Mouse (Mus musculus) retina, postnatal 1 day (tissue): ENCODE data around the gene Naxd.
"Not testable (repeated sequence)": the region's sequence is repeated elsewhere in the genome, so short reads cannot be mapped to it uniquely, and the experiment has no call there.

ENCODE experiments used
- DNase-seq: peaks from one replicate; pipeline ENCODE4 v3.0.0-alpha.2; 2012

The Naxd gene

DNA sequence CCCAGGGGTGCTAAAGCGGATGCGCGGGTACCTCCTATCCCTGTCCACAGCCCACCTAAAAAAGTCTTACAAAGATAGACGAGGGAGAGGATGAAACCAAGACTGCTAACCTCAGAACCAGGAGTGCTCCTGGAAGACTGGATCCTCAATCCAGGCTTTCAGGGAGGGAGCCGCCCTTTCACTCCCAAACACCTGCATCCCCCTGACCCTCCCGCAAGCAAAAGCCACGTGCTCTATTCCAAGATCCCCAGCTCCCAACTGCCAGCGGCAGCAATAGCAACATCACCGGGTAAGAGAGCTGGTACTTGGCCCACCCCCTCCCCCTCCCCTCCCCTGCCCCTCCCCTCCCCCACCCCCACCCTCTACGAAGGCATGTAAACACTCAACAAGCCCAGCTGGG is 21.9 kb upstream of the Naxd start:
- no peak for DNase-seq

DNA sequence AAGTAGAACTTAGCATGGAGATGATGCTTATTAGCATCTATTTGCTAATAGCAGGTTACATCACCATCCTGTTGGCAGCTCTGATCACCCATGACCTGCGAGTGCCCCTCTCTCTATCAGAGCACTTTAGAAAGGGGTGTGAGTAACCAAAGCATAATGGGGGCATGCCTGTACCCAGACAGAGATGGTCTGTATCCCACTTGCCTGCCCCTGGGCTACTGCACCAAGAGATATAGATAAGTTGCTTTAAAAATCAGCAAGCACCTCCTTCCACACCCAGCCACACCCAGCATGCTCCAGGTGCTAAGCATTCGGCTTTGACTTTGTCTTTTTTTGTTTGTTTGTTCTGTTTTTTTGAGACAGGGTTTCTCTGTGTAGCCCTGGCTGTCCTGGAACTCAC is 21.4 kb upstream of the Naxd start:
- no peak for DNase-seq

DNA sequence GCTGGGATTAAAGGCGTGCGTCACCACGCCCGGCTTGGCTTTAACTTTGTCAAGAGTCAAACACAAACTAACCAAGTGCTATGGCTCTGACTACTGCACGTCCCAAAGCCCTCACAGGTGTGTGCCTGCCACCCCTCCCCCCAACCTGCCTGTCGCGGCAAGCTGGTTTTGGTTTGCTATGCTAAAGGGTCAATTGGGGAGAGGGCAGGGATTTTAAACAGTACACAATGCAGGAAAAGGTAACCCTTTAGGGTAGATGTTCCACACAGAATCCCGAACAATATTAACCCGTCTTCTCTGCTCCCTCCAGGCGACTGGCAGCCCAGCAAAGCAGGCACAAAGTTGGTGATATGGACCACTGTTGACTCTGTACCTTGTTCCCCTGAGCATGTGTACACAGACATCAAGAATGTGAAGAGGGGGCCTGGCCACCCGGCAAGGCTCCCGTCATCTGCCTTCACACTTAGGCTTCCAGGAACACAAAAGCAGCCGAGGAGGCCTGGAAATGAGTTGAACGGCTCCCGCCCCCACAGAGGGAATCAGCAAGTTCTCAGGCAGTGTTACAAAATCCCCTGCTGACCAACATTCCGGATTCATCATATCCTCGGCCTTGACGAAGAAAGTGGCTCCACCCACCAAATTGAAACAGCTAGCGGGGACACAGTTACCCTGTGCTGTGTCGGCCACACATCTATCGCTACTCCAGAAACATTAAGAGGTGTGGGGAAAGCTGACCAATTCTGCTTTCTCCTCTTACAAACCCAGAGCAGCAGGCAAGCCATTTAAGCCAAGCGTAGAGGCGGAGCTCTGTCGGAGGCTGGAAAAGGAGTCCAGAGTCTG is 20.7 kb upstream of the Naxd start:
- peak; percentile 54 for DNase-seq

DNA sequence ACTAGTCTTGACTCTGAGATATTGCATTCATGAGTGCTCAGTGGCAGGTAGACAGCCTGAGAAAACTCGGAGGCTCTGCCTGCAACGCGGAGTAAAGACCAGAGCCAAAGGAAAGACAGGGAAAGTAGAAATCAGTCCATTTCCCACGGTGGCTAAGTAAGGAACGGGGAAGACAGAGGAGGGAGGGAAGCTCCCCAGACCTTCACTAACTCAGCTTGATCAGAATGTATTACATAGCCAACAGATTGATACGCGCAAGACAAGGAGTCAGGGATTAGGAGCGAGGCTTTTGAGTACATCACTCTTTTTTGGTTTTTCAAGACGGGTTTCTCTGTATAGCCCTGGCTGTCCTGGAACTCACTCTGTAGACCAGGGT is 20.1 kb upstream of the Naxd start:
- no peak for DNase-seq

DNA sequence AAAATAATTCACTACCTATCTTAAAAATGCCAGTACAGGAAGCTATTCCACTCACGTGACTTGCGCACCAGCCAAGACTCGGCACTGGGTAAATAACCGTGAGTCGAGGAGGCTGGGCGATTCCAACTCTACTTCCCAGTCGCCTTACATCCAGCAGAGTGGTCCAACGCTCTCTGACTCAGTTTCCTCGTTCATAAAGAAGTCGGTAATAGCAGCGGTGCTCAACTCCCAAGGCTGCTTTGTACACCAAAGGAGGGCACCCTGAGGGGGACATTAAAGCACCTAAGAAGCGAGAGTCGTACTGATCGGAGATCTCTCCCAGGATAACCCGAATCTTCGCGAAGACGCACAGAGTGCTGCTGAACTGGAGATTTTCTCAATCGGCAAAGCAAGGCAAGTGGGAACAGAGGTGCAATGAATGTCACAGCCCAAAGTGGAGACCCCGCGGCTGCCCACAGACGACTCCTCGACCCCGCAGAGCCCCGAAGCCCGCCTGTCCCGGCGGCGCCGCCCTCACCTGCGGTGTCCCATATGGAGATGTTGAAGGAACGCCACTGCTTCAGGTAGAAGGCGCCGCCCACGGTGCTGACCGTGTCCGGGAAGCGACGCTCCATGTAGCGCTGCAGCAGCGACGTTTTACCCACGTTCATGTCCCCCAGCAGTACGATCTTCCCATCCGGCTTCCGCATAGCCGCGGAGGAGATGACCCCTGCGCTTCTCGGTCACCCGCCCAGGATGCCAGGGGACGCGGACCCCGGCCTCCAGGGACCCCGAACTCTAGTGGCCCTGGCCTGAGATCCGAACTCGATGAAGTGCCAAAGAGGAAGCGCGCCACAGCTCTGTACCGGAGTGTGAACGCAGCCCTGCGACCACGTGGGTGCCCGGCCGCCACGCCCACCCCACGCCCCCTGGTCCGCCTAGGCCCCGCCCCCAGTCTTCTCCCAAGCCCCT is 19.2 kb upstream of the Naxd start, which contains the start of gene Rab20:
Rab20 (minus strand) TSS at position 900 of the 951 bp plus-strand sequence.
- peak; percentile 76 for DNase-seq

DNA sequence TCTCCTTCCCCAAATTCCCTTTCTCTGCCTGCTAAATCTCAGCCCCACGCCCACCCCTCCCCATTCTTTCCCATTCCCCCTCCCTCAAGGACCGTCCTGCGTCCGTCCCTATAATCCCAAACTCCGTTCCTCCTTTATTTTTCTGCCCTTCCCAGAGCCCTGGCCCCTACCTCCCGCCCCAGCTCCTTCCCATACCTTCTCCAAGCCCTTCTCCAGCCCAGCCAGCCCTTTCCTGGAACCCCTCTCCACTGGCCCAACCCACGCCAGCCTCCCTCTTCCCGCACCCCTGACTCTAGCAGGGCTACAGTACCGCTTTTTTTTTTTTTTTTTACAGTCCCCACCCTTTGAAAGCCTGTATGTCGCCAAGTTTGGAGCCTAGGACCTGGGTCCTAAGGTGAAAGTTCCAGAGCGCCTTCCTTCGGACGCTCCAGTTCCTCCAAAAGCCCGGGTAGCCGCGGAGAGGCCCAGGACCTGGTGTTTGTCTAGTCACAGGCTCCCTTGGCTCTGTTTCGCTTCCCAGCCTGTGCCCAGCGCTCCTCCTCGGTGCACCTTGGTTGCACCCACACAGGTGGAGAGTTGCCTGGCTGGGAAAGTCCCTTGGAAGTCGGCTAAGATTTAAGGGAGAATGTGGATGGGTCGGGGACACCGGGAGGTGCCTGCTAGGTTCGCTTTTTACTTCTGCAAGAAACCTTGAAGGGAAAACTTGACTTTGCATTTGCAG is 18.3 kb upstream of the Naxd start:
- no peak for DNase-seq

DNA sequence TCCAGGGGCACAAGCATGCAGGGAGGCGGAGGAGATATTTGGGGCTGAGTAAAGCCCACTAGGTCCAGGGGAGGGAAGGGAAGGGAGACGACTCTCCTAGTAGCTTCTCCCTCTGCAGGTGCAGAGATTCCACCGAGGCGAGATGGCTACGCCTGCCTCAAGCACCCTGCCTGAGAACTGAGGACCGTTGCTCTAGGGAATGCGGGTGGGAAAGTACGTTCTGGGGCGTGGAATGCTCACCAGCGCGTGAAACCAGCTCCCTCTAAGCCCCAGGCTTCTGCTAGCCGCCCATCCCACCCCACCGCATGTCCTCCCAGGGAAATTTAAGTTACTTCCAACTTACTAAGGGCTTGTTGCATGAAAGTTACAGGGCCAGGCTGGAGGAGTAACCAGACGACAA is 17.7 kb upstream of the Naxd start:
- DNase-seq: peak; percentile 44

DNA sequence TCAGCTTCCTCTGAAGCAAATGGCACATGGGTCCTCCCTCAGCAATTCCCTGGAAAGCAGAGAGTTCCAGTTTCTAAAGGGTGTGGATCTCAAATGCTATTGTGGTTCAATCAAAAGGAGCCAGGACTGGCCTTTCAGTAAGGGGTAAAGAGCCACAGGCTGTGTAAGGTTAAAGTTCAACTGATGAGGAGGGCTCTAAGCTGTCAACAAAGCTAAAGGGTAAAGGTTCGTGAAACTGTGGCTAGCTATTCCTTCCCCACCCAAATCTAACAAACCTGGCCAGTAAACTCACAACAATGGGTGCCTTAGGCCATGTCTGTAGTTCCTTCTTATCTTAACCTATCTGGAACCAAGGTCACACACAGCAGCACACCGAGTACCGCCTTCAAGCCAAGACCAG is 15.4 kb upstream of the Naxd start:
- no peak for DNase-seq

DNA sequence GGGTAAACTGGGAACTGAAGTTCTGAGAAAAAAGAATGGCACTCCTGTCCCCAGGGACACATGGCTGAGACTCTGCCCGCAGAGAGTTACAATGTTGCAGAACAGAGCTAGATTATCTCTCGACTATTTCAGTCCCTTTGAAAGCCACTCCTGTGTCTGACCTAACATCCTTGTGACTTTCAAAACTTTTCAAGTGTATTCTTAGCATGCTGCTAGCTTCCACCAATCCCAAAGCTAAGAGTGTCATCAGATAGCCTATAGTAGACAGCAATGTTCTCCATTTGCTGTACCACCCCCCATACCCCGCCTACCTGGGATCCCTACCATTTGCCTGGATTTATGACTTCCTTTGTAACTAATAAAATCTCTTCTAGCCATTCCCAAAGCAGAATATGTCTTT is 14.8 kb upstream of the Naxd start:
- no peak for DNase-seq

DNA sequence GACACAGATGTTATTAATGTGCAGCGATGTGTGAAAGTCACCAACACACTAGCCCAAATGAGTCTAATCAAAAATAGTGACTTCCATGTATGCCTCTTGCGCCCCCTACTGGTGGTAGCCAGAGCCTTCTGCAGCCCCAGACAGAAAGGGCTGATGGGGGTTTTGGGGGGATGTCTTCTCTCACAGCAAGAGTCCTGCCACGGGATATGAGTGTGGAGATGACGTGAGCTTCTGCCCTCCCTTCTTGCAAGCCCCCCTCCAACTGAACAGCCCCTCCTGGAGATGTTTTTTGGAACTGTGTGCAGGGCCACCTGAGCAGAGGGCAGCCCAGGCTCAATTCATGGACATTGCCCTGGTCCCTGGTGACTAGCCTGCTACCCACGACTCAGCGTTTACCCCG is 11.2 kb upstream of the Naxd start:
- peak; percentile 88 for DNase-seq

DNA sequence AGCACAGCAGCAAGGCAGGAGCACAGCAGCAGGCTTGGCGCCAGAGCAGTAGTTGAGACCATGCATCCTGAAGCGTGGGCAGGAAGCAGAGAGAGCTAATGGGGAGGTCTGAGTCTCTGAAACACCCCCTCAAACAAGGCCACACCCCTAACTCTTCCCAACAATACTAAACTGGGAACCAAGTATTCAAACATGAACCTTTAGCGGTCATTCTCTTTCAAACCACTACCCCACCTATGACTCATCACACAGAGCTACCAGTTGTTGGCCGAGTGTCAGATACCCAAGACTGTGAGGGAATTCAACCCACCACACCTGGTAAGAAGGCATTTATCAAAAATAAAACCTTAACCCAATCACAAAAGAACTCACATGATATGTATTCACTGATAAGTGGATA is 10.1 kb upstream of the Naxd start:
- no peak for DNase-seq

DNA sequence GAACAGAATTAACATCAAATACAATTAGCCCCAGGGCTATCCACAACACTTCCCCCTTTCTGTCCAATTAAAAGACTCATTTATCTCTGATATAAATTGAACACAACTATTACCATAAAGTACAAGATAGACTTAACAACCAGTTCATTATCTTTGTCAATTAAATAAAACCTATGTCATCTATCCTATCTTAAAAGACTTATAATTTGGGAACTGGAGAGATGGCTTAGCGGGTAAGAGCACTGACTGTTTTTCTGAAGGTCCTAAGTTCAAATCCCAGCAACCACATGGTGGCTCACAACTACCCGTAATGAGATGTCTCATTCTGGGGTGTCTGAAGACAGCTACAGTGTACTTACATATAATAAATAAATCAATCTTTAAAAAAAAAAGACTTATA is 5.0 kb upstream of the Naxd start:
- DNase-seq: not testable (repeated sequence)

DNA sequence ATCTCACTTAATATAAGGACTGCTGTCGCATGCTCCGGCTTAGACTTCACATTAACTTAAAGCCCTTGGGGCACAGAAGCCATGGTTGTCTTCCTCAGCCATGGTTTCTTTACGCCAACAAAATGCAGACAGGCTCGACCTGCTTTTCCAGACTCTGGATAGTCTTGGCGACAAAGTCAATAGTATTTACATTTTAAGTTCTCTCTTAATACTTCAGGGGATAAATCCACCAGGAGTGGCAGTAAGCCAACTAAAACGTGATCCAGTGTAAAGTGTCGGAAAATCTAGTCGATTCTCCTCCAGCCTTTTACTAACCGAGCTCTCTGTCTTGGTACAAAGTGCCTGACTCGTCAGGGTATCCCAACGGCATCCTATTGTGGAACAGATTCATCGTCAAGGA is 975 bp downstream of the Naxd start:
- no peak for DNase-seq

DNA sequence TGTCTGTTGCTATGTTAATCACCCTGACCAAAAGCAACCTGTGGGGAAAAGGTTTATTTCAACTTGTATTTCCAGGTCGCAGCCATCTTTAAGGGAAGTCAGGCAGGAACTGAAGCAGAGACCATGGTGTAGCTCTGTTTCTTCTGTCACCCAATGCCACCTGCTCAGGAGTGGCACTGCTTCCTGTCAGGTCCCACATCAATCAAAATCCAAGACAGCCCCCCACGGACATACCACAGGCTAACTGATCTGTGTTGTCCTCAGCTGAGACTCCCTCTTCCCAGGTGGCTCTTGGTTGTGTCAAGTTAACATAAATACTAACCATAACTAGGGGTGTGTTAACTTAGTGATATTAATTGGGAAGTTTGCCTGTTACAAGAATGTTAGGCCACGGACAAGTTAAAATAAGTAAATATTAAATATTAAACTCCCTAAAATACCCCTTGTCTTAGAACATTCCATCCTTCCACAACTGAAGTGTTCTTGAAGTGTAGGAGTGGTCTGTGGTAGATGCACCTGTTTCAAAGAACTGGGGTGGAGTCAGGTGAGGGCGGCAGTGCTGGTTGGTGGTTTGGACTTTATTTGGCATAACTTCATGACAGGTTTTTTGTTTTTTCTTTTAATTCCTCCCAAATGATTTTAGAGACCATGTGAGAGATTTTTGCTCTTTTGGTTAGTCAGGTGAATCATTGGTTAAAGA is 1.6 kb downstream of the Naxd start:
- DNase-seq: no peak

DNA sequence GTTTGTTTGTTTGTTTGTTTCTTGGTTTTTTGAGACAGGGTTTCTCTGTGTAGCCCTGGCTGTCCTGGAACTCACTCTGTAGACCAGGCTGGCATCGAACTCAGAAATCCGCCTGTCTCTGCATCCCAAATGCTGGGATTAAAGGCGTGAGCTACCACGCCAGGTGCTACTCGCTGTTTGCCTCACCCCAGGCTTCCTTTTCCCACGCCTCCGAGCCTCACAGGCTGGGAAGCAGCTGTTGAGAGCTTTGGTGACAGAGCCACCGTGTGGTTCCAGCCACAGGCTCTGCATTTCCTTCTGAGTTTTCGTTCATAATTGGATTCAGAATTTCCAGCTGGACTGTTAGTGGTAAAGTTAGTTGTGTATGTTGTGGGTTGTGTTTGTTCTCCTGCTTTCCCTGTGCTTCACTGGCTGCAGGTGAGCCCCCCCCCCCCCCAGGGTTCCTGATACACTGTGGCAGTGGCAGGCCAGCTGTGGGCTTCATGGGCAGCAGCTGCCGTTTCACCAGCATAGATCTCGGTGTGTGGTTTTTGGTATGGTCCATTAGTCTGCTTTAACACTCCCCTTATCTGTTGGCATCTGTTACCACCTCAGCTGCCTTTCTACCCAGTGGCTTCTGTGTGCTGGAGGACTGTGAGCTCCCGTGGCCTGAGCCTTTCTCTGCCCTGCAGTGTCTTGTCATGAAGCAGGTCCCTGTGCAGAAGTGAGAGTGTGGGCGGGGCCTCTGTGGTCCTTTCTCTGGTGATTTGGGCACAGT is 6.3 kb downstream of the Naxd start:
- no peak for DNase-seq

DNA sequence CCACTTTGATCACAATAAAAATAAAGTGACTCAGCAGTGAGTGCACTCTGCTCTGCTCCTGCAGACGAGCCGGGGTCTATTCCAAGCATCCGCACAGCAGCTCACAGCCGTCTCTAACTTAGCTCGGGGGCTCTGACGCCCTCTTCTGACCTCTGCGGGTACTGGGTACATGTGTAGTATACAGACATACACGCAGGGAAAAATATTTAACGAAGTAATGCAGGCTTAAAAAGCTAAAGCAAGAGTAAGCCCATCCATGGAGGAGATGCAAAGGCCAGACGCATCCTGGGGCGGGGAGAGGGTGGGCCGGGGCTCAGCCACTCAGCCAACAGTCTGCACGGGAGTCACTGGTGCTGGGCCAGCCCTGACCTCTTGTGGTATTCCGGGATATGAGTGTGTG is 8.8 kb downstream of the Naxd start:
- DNase-seq: no peak

DNA sequence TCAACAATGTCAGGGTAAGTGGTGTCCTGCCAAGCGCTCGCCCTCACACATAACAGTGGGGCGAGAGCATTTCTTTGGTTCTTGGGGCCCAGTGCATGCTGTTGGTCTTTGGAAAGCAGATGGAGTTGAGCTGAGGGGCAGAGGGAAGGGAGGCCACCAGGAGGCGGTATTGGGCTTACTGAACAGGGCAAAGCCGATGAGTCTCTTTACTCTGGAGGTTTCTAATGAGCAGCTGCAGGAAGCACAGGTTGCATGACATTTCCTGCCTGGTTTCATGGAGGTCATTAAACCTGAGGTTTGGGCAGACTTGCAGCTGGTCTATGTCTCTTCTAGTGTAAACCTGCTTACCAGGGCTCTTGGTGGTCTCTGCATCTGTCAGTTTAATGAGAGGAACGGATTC is 9.5 kb downstream of the Naxd start:
- DNase-seq: peak; percentile 68

DNA sequence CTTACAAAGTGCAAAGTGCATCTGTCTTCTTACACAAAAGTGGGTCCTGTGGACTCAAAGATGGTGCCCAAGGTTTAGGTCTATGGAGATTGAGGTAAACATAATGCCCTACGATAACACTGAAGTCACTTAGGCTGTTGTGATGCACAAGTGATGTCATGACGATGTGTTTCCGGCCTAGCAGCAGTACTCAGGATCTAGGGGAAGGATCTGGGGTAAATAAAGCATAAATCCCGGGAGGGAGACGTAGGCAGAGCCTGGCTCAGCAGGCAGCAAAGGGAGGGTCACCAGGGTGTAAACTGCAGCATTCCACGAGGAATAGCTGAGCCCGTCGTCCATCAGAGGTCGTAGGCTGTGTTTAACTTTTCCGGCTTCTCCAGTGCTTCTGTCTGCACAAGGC is 11.6 kb downstream of the Naxd start:
- no peak for DNase-seq

DNA sequence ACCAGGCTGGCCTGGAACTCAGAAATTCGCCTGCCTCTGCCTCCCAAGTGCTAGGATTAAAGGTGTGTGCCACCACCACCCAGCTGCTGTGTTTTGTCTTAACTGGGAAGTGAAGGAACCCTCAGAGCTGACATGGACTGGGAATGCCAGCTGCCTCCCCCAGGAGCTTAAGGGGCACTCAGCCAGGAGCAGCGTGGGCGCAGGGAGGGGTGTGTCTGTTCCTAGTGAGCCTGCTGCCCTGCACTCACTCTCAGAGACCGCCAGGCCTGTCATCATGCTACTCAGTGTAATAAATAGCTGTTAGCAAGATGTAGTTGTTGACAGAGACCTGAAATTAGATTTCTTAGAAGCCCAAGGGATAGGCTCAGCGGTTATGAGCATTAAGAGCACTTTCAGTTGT is 13.7 kb downstream of the Naxd start:
- no peak for DNase-seq

DNA sequence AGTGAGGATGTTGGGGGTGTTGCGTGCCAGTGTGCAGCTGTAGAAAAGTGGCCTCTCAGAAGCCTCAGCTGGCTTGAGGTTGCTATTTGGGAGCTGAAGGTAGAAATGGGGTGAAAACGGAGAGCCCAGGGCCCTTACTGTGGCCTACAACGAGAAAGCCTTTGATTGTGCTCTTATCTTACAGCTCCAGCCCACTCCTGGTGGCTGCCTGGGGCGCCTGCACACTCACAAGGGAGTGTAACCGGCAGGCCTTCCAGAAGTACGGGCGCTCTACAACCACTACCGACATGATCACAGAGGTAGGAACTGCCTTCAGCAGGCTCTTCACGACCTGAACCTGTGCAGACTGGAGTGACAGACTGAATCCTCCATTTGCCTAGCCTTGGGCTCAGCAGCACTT is 15.4 kb downstream of the Naxd start:
- no peak for DNase-seq

DNA sequence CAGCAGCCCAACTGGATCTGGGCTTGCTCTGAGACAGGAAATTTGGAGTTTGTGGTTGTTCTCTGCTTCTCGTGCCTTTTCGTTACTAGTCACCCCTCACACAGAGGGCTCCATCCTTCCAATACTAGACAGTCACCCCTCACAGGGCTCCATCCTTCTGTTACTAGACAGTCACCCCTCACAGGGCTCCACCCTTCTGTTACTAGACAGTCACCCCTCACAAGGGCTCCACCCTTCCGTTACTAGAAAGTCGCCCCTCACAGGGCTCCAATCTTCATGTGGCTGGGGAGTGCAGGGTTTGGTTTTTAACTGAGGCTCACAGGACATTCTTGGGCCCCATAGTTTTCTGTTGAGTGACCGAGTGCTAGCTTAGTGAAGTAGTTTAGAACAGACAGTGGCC is 15.9 kb downstream of the Naxd start:
- no peak for DNase-seq

DNA sequence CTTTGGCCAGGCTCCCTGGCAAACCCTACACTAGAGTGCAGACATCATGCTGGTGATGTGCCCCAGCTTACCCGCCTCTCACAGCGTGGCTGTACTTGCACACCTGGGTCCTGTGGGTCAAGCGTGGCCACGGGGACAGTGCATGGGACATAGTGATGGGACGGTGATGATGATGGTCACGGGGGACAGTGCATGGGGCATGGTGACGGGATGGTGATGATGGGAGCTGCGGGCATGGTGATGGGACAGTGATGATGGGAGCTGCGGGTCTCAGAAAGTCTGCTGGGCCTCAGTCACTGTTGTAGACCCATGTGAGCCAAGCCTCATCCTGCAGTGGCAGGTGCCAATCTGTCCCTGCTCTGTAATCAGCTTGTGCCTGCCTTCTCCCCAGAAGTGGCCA is 19.0 kb downstream of the Naxd start:
- no peak for DNase-seq
